Mouse (Mus musculus) cerebellum, adult 2 months (tissue): ENCODE data around the gene Prrc2b. TPM values are rescaled to one million over a fixed set of nuclear protein-coding genes. Genes with fewer than 3 reads are reported as not detected.

Experiments used
- DNase-seq, 2 experiments: peaks; one replicate each; pipeline ENCODE4 v3.0.0; 2021
- H3K27ac ChIP-seq: fragments of 200-500 bp; 2 replicates; pipeline ENCODE4 v1.5.1; 2012; ENCODE audit warnings: low read length, control low read depth, inconsistent platforms; ENCODE audit not compliant: insufficient read depth
- H3K27me3 ChIP-seq: fragments of 200-500 bp; 2 replicates; pipeline ENCODE4 v1.6.1; 2012; ENCODE audit warnings: inconsistent platforms, mild to moderate bottlenecking, low read length, moderate library complexity; ENCODE audit not compliant: control insufficient read depth, insufficient read depth
- H3K4me1 ChIP-seq: fragments of 200-500 bp; 2 replicates; pipeline ENCODE4 v1.6.1; 2011; ENCODE audit warnings: low read length; ENCODE audit not compliant: control insufficient read depth, insufficient read depth
- H3K4me3 ChIP-seq: fragments of 200-500 bp; replicated peaks from 2 replicates; pipeline ENCODE3; 2011; ENCODE audit warnings: mild to moderate bottlenecking, low read depth, low read length, control low read depth; ENCODE audit not compliant: insufficient read depth
- CTCF ChIP-seq: fragments of 200-500 bp; IDR thresholded peaks from 2 replicates; pipeline ENCODE4 v1.5.1; 2011; ENCODE audit warnings: low read depth, mild to moderate bottlenecking, control low read depth, low read length, moderate library complexity, borderline replicate concordance; ENCODE audit not compliant: insufficient read depth
- POLR2A ChIP-seq: fragments of 200-500 bp; IDR thresholded peaks from 2 replicates; pipeline ENCODE4 v1.6.1; 2011; ENCODE audit warnings: low read length, control low read depth, borderline replicate concordance; ENCODE audit not compliant: insufficient read depth
- WGBS: fragments of 180-500 bp; shearing (Covaris S2); methylation state at CpG from one replicate; pipeline ENCODE4 v1.1.7; 2018; 5-methylcytosine and 5-hydroxymethylcytosine counted together
- polyA plus RNA-seq: library from polyadenylated mRNA; depleted of rRNA; stranded (reverse); fragments of >200 nt; gene quantifications from 2 replicates; pipeline ENCODE4 v1.2.3, GENCODE M21; 2012

The Prrc2b gene
- polyA plus RNA-seq, 1 experiment: 88.9 TPM

DNA sequence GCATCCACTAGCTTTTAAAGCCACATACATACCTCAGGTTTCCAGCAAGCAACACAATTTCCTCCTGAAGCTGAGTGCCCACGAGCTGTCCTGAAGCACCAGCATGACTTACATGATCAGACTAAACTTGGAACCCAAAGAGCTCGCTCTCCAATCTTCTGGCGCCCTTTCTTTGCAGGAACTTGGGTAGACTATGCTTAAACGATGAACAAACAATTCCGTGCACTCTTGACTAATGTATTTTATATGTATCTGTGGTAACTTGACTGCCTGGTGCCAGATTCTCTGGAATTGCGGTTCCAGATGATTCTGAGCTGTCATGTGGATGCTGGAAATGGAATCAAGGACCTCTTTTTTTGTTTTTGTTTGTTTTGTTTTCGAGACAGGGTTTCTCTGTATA is 84.6 kb downstream of the Prrc2b start:
- no peak for DNase-seq
- Histone ChIP-seq H3K4me1 (no peaks in the 10 kb centered on the region), H3K4me3 (peak overlapping the region; percentile 15), H3K27me3 (no peaks in the 10 kb centered on the region), H3K27ac (no peak overlapping the region)
- WGBS: 22% methylated on average over 7 of the region's 7 CpGs
- TF ChIP-seq POLR2A (no peak), CTCF (no peak)

DNA sequence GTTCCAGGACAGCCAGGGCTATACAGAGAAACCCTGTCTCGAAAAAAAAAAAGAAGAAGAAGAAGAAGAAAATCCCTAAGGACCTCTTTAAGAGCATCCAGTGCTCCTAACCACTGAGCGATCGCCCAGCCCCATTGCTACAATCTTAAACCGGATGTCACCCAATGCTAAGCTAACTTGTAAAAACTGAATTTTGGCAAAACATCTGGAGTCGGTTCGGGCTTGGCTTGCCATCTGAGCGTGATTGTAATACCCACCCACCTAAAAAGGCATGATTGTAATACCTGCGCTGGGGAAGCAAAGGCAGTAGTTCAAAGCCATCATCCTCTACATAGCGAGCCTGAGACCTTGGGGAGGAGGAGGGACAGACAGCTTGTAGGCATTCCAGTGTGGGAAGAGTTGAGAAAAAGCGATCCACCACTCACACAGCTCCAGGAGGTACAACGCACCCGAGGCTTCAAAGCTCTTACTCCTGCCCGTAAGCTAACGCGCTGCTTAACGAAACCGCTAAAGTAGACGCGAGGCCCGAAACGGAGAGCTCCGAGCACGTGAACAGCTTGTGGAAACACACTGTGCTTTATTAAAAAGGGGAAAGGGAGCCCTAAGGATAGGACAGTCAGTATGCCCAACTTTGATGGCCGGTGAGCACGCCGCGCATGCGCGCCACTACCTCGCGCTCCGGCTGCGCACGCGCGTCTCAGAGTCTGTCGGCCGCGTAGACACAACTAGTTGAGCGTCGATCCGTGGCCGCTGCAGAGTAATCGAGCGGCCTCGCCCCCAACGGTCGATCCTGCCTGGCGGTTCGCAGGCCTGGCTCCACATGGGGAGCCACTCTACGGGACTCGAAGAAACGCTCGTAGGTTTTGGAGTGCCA is 85.2 kb downstream of the Prrc2b start, which contains the start of gene Pomt1:
Gene Pomt1 (plus strand): TSS at position 705 of the 874 bp plus-strand sequence.
- WGBS: under 1% methylated on average over 54 of the region's 54 CpGs
- Histone ChIP-seq H3K4me3 (peak within 1 kb of the TSS; percentile 98), H3K27me3 (no peaks in the 10 kb centered on the region), H3K27ac (peak within 1 kb of the TSS; percentile 16; the same call in 1 of the 2 replicates), H3K4me1 (no peaks in the 10 kb centered on the region)
- TF ChIP-seq CTCF: no peak
- TF ChIP-seq POLR2A: peak; percentile 95; the same call in 1 of the 2 replicates
- peak; percentile 91 to 93 for DNase-seq

DNA sequence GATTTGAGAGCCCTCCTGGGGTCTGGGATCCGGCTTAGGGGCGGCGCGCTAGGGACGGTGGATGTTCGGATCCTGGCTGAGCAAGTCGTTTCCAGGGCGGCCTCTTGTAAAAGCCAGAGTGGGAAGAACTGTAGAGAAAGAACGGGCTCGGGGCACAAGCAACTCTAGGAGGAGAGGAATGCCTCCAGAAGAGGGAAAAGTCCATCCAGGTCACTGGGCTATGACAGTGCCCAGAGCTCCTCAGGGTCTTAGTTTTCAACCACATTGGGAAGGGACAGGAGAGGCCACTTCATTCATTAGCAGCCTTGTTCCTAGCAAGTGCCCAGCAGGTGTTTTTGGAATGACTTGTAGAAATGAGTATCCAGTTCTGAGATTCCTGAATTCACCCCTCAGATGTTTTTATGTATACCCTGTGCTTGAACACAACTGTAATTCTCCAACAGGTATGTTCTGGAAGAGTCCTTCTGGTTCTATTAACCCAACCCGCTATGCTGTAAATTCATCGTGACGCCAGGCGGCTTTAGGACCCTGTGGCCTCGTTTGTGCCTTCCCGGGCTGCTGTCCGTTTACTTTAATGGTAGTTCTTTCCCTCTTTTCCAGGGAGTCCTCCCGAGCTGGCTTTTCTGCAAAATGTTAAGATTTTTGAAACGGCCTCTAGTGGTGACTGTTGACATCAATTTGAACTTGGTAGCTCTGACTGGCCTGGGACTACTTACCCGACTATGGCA is 86.0 kb downstream of the Prrc2b start:
- peak; percentile 70 to 80 for DNase-seq
- peak overlapping the region; percentile 98 for H3K4me3 ChIP-seq
- H3K27me3 ChIP-seq: no peaks in the 10 kb centered on the region
- 0 out of 2 replicates have a peak overlapping the region, but pooled peaks have one; percentile 4 for H3K27ac ChIP-seq
- H3K4me1 ChIP-seq: no peaks in the 10 kb centered on the region
- under 1% methylated on average over 20 of the region's 20 CpGs for WGBS
- peak; percentile 40 for TF ChIP-seq CTCF
- TF ChIP-seq POLR2A: no peak

DNA sequence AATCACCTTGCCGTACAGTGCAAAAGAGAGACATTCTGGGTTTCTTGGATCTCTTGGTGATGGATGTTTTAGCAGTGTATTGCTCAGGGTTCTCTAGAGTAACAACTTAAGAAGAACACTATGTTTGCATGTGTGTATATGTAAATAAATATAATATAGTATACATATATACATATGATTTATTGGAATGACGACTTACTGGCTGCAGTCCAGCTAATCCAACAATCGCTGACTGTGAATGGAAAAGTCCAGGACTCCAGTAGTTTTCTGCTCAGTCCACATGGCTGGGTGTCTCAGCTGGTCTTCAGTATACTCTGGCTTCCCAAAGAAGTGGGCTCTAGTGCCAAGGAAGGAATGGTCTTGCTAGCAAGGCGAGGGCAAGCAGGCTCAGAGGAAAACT is 86.7 kb downstream of the Prrc2b start:
- no peaks in the 10 kb centered on the region for H3K4me1 ChIP-seq
- H3K27me3 ChIP-seq: no peaks in the 10 kb centered on the region
- no peak for DNase-seq
- no peak overlapping the region for H3K27ac ChIP-seq
- TF ChIP-seq POLR2A: no peak
- WGBS: 15% methylated on average over 4 of the region's 4 CpGs
- H3K4me3 ChIP-seq: peak overlapping the region; percentile 98

DNA sequence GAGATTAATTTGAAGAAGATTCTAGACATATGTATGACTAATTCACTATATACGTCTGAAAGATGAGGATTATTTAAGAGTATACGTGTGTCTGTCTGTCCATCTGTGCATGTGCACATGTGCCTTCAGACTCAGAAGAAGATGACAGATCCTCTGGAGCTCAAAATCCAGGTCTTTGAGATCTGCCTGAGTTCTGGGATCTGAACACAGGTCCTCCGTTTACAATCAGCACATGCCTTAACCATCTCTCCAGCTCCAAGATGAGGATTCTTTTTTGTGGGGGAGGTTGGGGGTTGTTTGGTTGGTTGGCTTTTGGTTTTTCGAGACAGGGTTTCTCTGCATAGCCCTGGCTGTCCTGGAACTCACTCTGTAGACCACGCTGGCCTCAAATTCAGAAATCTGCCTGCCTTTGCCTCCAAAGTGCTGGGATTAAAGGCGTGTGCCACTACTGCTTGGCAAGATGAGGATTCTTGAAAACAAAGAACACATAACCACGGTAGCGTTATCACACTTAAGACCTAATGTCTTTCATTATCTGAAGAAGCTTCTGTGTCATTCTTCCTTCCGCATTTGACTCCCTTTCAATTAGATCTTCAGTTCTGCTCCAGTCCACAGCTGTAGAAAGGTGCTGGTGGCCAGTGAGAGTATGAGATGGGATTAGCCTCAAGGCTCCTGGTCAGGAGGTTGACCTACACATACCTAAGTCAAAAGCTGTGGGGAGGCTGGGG is 88.0 kb downstream of the Prrc2b start:
- Histone ChIP-seq H3K4me3 (no peak overlapping the region), H3K4me1 (no peaks in the 10 kb centered on the region), H3K27ac (no peak overlapping the region), H3K27me3 (no peaks in the 10 kb centered on the region)
- 90% methylated on average over 9 of the region's 9 CpGs for WGBS
- no peak for TF ChIP-seq CTCF
- no peak for TF ChIP-seq POLR2A
- no peak for DNase-seq

DNA sequence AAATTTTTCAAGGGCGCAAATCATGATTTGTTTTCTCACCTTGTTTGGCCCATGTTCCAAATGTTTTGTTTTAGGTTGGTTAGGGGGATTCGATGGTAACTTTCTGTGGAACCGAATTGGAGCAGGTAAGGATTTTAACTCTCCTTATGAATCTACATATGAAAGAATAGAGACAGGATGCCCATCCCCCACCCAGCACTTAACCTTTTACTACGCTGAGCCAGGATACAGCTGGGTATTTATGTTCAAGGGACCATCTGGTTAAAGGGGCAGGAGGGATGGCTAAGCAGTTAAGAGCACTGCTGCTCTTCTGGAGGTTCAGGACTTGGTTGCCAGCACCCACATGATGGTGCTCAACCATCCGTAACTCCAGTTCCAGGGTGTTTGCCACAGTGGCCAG is 89.7 kb downstream of the Prrc2b start:
- 86% methylated on average over 5 of the region's 5 CpGs for WGBS
- H3K27ac ChIP-seq: no peak overlapping the region
- H3K27me3 ChIP-seq: no peaks in the 10 kb centered on the region
- H3K4me3 ChIP-seq: no peak overlapping the region
- TF ChIP-seq CTCF (no peak), POLR2A (no peak)
- H3K4me1 ChIP-seq: no peaks in the 10 kb centered on the region
- DNase-seq: no peak

DNA sequence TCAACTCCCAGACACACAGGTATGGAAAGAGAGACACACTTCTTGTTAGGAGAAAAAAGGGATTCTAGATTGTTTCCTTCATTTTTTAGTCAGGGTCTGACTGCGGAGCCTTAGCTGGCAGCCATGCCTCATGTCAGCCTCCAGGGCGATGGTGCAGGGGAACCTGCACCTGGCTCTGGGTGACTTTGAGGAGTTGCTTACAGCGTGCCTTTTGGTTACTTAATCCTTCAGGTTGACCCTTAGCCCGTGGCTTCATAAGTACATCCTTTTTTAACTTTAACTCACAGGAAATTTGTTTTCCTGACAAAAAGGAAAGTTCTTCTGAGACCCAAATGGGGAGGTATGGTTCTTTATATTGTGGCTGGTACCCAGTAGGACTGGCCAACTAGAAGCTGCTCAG is 92.1 kb downstream of the Prrc2b start:
- Histone ChIP-seq H3K4me1 (peaks cover 4% of the 10 kb centered on the region; the same call in 1 of the 2 replicates), H3K27me3 (no peaks in the 10 kb centered on the region), H3K27ac (no peak overlapping the region), H3K4me3 (no peak overlapping the region)
- no peak for TF ChIP-seq CTCF
- TF ChIP-seq POLR2A: no peak
- no peak for DNase-seq
- WGBS: 91% methylated on average over 4 of the region's 4 CpGs
